Mouse (Mus musculus): ENCODE data around the gene Bola1. TPM values are rescaled to one million over a fixed set of nuclear protein-coding genes. Genes with fewer than 3 reads are reported as not detected.
"Not testable (repeated sequence)": the region's sequence is repeated elsewhere in the genome, so short reads cannot be mapped to it uniquely, and the experiment has no call there.

Bola1 gene
- polyA plus RNA-seq (2015; fragmentation: Nextera tagmentation; extraction: Ambion mirVana), result 64.1 and 64.3 TPM in 2 replicates

- WGBS, result under 1% methylated on average over 30 of the region's 37 CpGs
Measured at GRCm38 (mm10) chr3:96219661-96220130, at the start of gene Bola1, which contains the start of gene Hist2h2ab. Gene Bola1, minus strand, starts transcription at chr3:96219709. Gene Hist2h2ab, plus strand, starts transcription at chr3:96219865.

GRCm38 (mm10) chr3:96268776-96269378 is 49.4 kb upstream of the Bola1 start:
- Histone ChIP-seq H3K4me1 (replicated peaks; ENCODE audit: control insufficient read depth, insufficient read depth, low read length) (peaks cover 18% of the 10 kb centered on the region), H3K9ac (replicated peaks; ENCODE audit: low read depth, low read length) (peak overlapping the region; percentile 60), H3K4me3 (replicated peaks; ENCODE audit: low read length) (peak overlapping the region; percentile 61), H3K4me2 (ENCODE audit: low read length) (peak overlapping the region; percentile 75), H3K27ac (ENCODE audit: low read length) (peak overlapping the region; percentile 99)
- not testable (repeated sequence) for H3K36me3 ChIP-seq (ENCODE audit: control insufficient read depth, insufficient read depth); H3K27me3 ChIP-seq (replicated peaks; ENCODE audit: control insufficient read depth, insufficient read depth, low read length); H3K9me3 ChIP-seq (ENCODE audit: control insufficient read depth, low read length)
- 0% methylated on average over 11 of the region's 44 CpGs for WGBS
- ATAC-seq, result peak; percentile 18

More at GRCm38 (mm10) chr3:96219661-96220130, at the start of gene Bola1, which contains the start of gene Hist2h2ab:
- peak within 1 kb of the TSS; percentile 72 for H3K4me3 ChIP-seq (replicated peaks; ENCODE audit: low read length)
- no peaks in the 10 kb centered on the region for H3K27me3 ChIP-seq (replicated peaks; ENCODE audit: control insufficient read depth, insufficient read depth, low read length)
- H3K27ac ChIP-seq (ENCODE audit: low read length), result peak within 1 kb of the TSS; percentile 98
- peak within 1 kb of the TSS; percentile 86 for H3K4me2 ChIP-seq (ENCODE audit: low read length)
- H3K9me3 ChIP-seq (ENCODE audit: control insufficient read depth, low read length), result no peaks in the 10 kb centered on the region
- H3K36me3 ChIP-seq (ENCODE audit: control insufficient read depth, insufficient read depth), result no peaks in the 10 kb centered on the region
- ATAC-seq, result peak; percentile 92
- H3K4me1 ChIP-seq (replicated peaks; ENCODE audit: control insufficient read depth, insufficient read depth, low read length), result peaks cover 19% of the 10 kb centered on the region
- peak within 1 kb of the TSS; percentile 76 for H3K9ac ChIP-seq (replicated peaks; ENCODE audit: low read depth, low read length)

- H3K4me1 ChIP-seq (replicated peaks; ENCODE audit: control insufficient read depth, insufficient read depth, low read length), result peaks cover 20% of the 10 kb centered on the region
- peak; percentile 63 for ATAC-seq
- peak within 1 kb of the TSS; percentile 88 for H3K4me2 ChIP-seq (ENCODE audit: low read length)
- H3K36me3 ChIP-seq (ENCODE audit: control insufficient read depth, insufficient read depth), result no peaks in the 10 kb centered on the region
- 12% methylated on average over 30 of the region's 30 CpGs for WGBS
- H3K9me3 ChIP-seq (ENCODE audit: control insufficient read depth, low read length), result no peaks in the 10 kb centered on the region
- H3K9ac ChIP-seq (replicated peaks; ENCODE audit: low read depth, low read length), result peak within 1 kb of the TSS; percentile 60
- H3K4me3 ChIP-seq (replicated peaks; ENCODE audit: low read length), result peak within 1 kb of the TSS; percentile 61
- H3K27me3 ChIP-seq (replicated peaks; ENCODE audit: control insufficient read depth, insufficient read depth, low read length), result no peaks in the 10 kb centered on the region
- H3K27ac ChIP-seq (ENCODE audit: low read length), result peak within 1 kb of the TSS; percentile 99
Measured at GRCm38 (mm10) chr3:96268051-96268775, 48.7 kb upstream of the Bola1 start, which contains the start of gene Hist2h3b. Gene Hist2h3b, plus strand, starts transcription at chr3:96268654.

- no peak for ATAC-seq
- H3K27ac ChIP-seq (ENCODE audit: low read length), result peak overlapping the region; percentile 82
- H3K4me2 ChIP-seq (ENCODE audit: low read length), result no peak overlapping the region; the same call in 1 of the 2 replicates
Measured at GRCm38 (mm10) chr3:96267541-96267940, 48.0 kb upstream of the Bola1 start.

GRCm38 (mm10) chr3:96266132-96266710 is 46.7 kb upstream of the Bola1 start:
- Histone ChIP-seq H3K4me2 (ENCODE audit: low read length) (no peak overlapping the region), H3K9me3 (ENCODE audit: control insufficient read depth, low read length) (no peaks in the 10 kb centered on the region), H3K9ac (replicated peaks; ENCODE audit: low read depth, low read length) (no peak overlapping the region), H3K27me3 (replicated peaks; ENCODE audit: control insufficient read depth, insufficient read depth, low read length) (no peaks in the 10 kb centered on the region), H3K36me3 (ENCODE audit: control insufficient read depth, insufficient read depth) (no peaks in the 10 kb centered on the region), H3K27ac (ENCODE audit: low read length) (no peak overlapping the region), H3K4me3 (replicated peaks; ENCODE audit: low read length) (no peak overlapping the region), H3K4me1 (replicated peaks; ENCODE audit: control insufficient read depth, insufficient read depth, low read length) (peaks cover 27% of the 10 kb centered on the region)
- 93% methylated on average over 8 of the region's 8 CpGs for WGBS
- no peak for ATAC-seq

More at GRCm38 (mm10) chr3:96267541-96267940, 48.0 kb upstream of the Bola1 start:
- WGBS, result 68% methylated on average over 4 of the region's 4 CpGs
- Histone ChIP-seq H3K27me3 (replicated peaks; ENCODE audit: control insufficient read depth, insufficient read depth, low read length) (no peaks in the 10 kb centered on the region), H3K9ac (replicated peaks; ENCODE audit: low read depth, low read length) (no peak overlapping the region), H3K4me1 (replicated peaks; ENCODE audit: control insufficient read depth, insufficient read depth, low read length) (peaks cover 20% of the 10 kb centered on the region), H3K4me3 (replicated peaks; ENCODE audit: low read length) (no peak overlapping the region), H3K9me3 (ENCODE audit: control insufficient read depth, low read length) (no peaks in the 10 kb centered on the region), H3K36me3 (ENCODE audit: control insufficient read depth, insufficient read depth) (no peaks in the 10 kb centered on the region)

- Histone ChIP-seq H3K4me1 (replicated peaks; ENCODE audit: control insufficient read depth, insufficient read depth, low read length) (peaks cover 27% of the 10 kb centered on the region), H3K4me2 (ENCODE audit: low read length) (peak overlapping the region; percentile 85), H3K9ac (replicated peaks; ENCODE audit: low read depth, low read length) (no peak overlapping the region), H3K9me3 (ENCODE audit: control insufficient read depth, low read length) (no peaks in the 10 kb centered on the region), H3K4me3 (replicated peaks; ENCODE audit: low read length) (no peak overlapping the region; the same call in 1 of the 2 replicates), H3K27me3 (replicated peaks; ENCODE audit: control insufficient read depth, insufficient read depth, low read length) (no peaks in the 10 kb centered on the region), H3K36me3 (ENCODE audit: control insufficient read depth, insufficient read depth) (no peaks in the 10 kb centered on the region), H3K27ac (ENCODE audit: low read length) (peak overlapping the region; percentile 98)
- 61% methylated on average over 7 of the region's 7 CpGs for WGBS
- ATAC-seq, result no peak
Measured at GRCm38 (mm10) chr3:96264404-96264949, 45.0 kb upstream of the Bola1 start.

- WGBS, result 4% methylated on average over 27 of the region's 27 CpGs
- Histone ChIP-seq H3K9ac (replicated peaks; ENCODE audit: low read depth, low read length) (peak overlapping the region; percentile 58), H3K36me3 (ENCODE audit: control insufficient read depth, insufficient read depth) (no peaks in the 10 kb centered on the region), H3K27me3 (replicated peaks; ENCODE audit: control insufficient read depth, insufficient read depth, low read length) (no peaks in the 10 kb centered on the region), H3K4me3 (replicated peaks; ENCODE audit: low read length) (peak overlapping the region; percentile 69), H3K27ac (ENCODE audit: low read length) (peak overlapping the region; percentile 98), H3K9me3 (ENCODE audit: control insufficient read depth, low read length) (no peaks in the 10 kb centered on the region), H3K4me1 (replicated peaks; ENCODE audit: control insufficient read depth, insufficient read depth, low read length) (peaks cover 24% of the 10 kb centered on the region), H3K4me2 (ENCODE audit: low read length) (peak overlapping the region; percentile 85)
- peak; percentile 26; the same call in 1 of the 2 replicates for ATAC-seq
Measured at GRCm38 (mm10) chr3:96263558-96264403, 44.3 kb upstream of the Bola1 start.

GRCm38 (mm10) chr3:96262979-96263550 is 43.6 kb upstream of the Bola1 start, which contains the start of gene Hist2h4:
Gene Hist2h4, minus strand, starts transcription at chr3:96263311.
- 0% methylated on average over 40 of the region's 40 CpGs for WGBS

More at GRCm38 (mm10) chr3:96262979-96263550, 43.6 kb upstream of the Bola1 start, which contains the start of gene Hist2h4:
- H3K27ac ChIP-seq (ENCODE audit: low read length), result peak within 1 kb of the TSS; percentile 98
- H3K27me3 ChIP-seq (replicated peaks; ENCODE audit: control insufficient read depth, insufficient read depth, low read length), result no peaks in the 10 kb centered on the region
- ATAC-seq, result peak; percentile 91
- peak within 1 kb of the TSS; percentile 85 for H3K4me2 ChIP-seq (ENCODE audit: low read length)
- H3K4me1 ChIP-seq (replicated peaks; ENCODE audit: control insufficient read depth, insufficient read depth, low read length), result peaks cover 22% of the 10 kb centered on the region
- H3K4me3 ChIP-seq (replicated peaks; ENCODE audit: low read length), result peak within 1 kb of the TSS; percentile 69
- no peaks in the 10 kb centered on the region for H3K9me3 ChIP-seq (ENCODE audit: control insufficient read depth, low read length)
- H3K36me3 ChIP-seq (ENCODE audit: control insufficient read depth, insufficient read depth), result no peaks in the 10 kb centered on the region
- peak within 1 kb of the TSS; percentile 83 for H3K9ac ChIP-seq (replicated peaks; ENCODE audit: low read depth, low read length)
